Mouse (Mus musculus) myocyte (in vitro differentiated cells): ENCODE data around the gene Ets1.

ENCODE experiments used
- E2F4 ChIP-seq: IDR thresholded peaks from one replicate; pipeline ENCODE4 v1.6.1; 2011; ENCODE audit warnings: mild to moderate bottlenecking, control low read depth, moderate library complexity; ENCODE audit not compliant: insufficient read depth
- MAX ChIP-seq: IDR thresholded peaks from one replicate; pipeline ENCODE4 v1.6.1; 2011; ENCODE audit warnings: low read depth, mild to moderate bottlenecking, control low read depth
- MYOD1 ChIP-seq, 3 experiments: IDR thresholded peaks; one replicate each; pipeline ENCODE4 v1.6.1; 2011; ENCODE audit warnings: control low read depth in 2 of 3, low read depth in 2 of 3, mild to moderate bottlenecking in 2 of 3, moderate library complexity in 1 of 3; ENCODE audit not compliant: insufficient read length in 2 of 3, control insufficient read depth in 1 of 3
- POLR2A ChIP-seq: IDR thresholded peaks from one replicate; pipeline ENCODE4 v1.6.1; 2011; ENCODE audit warnings: low read depth, mild to moderate bottlenecking, control low read depth, moderate library complexity; ENCODE audit not compliant: insufficient read length
- POLR2AphosphoS2 ChIP-seq: IDR thresholded peaks from one replicate; pipeline ENCODE4 v1.6.1; 2011; ENCODE audit warnings: low read depth, control low read depth; ENCODE audit not compliant: insufficient read length
- SRF ChIP-seq: IDR thresholded peaks from one replicate; pipeline ENCODE4 v1.6.1; 2011; ENCODE audit warnings: low read depth; ENCODE audit not compliant: control insufficient read depth, insufficient read length
- TCF12 ChIP-seq: IDR thresholded peaks from one replicate; pipeline ENCODE4 v1.6.1; 2011; ENCODE audit warnings: mild to moderate bottlenecking, control low read depth; ENCODE audit not compliant: poor library complexity, insufficient read depth, severe bottlenecking
- USF1 ChIP-seq: IDR thresholded peaks from one replicate; pipeline ENCODE4 v1.6.1; 2011; ENCODE audit warnings: low read depth, mild to moderate bottlenecking, control low read depth, moderate library complexity

GRCm38 (mm10) chr9:32595076-32595820 is 40.8 kb upstream of the Ets1 start:
- TF ChIP-seq USF1 (no peak), MAX (no peak), POLR2A (no peak), TCF12 (no peak), E2F4 (no peak), MYOD1 (IDR thresholded peaks at IDR 0.05; ENCODE audit: control insufficient read depth in 1 of 3, insufficient read length in 2 of 3, low read depth in 2 of 3) (no peak), POLR2AphosphoS2 (no peak), SRF (no peak)
